Mouse (Mus musculus) small intestine, adult 10 weeks (tissue): ENCODE data around the gene Mtss1l. TPM values are rescaled to one million over a fixed set of nuclear protein-coding genes. Genes with fewer than 3 reads are reported as not detected.

Experiments
- polyA plus RNA-seq: library from polyadenylated mRNA; stranded (reverse); fragments of 350-450 nt; fragmentation: Illumina TruSeq; extraction: RNeasy Lipid Tissue Mini Kit (QIAGEN cat#74804); gene quantifications from one replicate; pipeline ENCODE4 v1.2.3, GENCODE M21; 2014; ENCODE audit warnings: low replicate concordance

Mtss1l gene
- polyA plus RNA-seq, result 0.71 TPM

GRCm38 (mm10) chr8:110720685-110721598 is at the start of gene Mtss1l:
Gene Mtss1l, plus strand, starts transcription at chr8:110721476.

Other genes with a start within 250 kb of the Mtss1l start
- 1.2 TPM for gene Vac14, start 102.9 kb upstream of the Mtss1l start, polyA plus RNA-seq
- 0.30 TPM for gene Il34, start 84.4 kb downstream of the Mtss1l start, polyA plus RNA-seq
- 7.0 TPM for gene Cog4, start 125.1 kb downstream of the Mtss1l start, polyA plus RNA-seq
- gene Sf3b3, start 125.3 kb downstream of the Mtss1l start, polyA plus RNA-seq, result 14.6 TPM
- gene Fuk, start 181.0 kb downstream of the Mtss1l start, polyA plus RNA-seq, result 2.1 TPM
- gene St3gal2, start 198.4 kb downstream of the Mtss1l start, polyA plus RNA-seq, result 1.3 TPM